Mouse (Mus musculus): ENCODE results near the gene Myo3a. TPM values are rescaled to one million over a fixed set of nuclear protein-coding genes. Genes with fewer than 3 reads are reported as not detected.
"Not testable (repeated sequence)": the region's sequence is repeated elsewhere in the genome, so short reads cannot be mapped to it uniquely, and the experiment has no call there.

The Myo3a gene
- total RNA-seq (2021): not detected
- long read RNA-seq, experiment 1: 0 reads
- long read RNA-seq, experiment 2, partial matches to known transcripts: 0 of 1 reads
- long read RNA-seq, experiment 2, other reads (novel, unspliced or antisense): 1 of 1 reads

- intact Hi-C loops (cut with DNase I): no loop called here
- DNase-seq: no peak
Observed at GRCm38 (mm10) chr2:22227308-22227707, at the start of gene Myo3a. Gene Myo3a, plus strand, starts transcription at chr2:22227503.

- intact Hi-C loops (cut with DNase I): no loop called here
- no peak for DNase-seq
Observed at GRCm38 (mm10) chr2:22250462-22250861, 23.2 kb downstream of the Myo3a start.

- no peak for DNase-seq
- intact Hi-C loops (cut with DNase I): no loop called here
Observed at GRCm38 (mm10) chr2:22251045-22251444, 23.7 kb downstream of the Myo3a start.

- intact Hi-C loops (cut with DNase I): no loop called here
- no peak for DNase-seq
Observed at GRCm38 (mm10) chr2:22255600-22255999, 28.3 kb downstream of the Myo3a start.

- intact Hi-C loops (cut with DNase I): no loop called here
- DNase-seq: no peak
Observed at GRCm38 (mm10) chr2:22271555-22271954, 44.3 kb downstream of the Myo3a start.

- intact Hi-C loops (cut with DNase I): no loop called here
Observed at GRCm38 (mm10) chr2:22285366-22285765, 58.1 kb downstream of the Myo3a start.

GRCm38 (mm10) chr2:22285777-22286176 is 58.5 kb downstream of the Myo3a start:
- intact Hi-C loops (cut with DNase I): no loop called here
- DNase-seq: no peak

More at GRCm38 (mm10) chr2:22285366-22285765, 58.1 kb downstream of the Myo3a start:
- no peak for DNase-seq

GRCm38 (mm10) chr2:22293579-22294446 is 66.5 kb downstream of the Myo3a start:
- intact Hi-C loops (cut with DNase I): no loop called here
- no peak for DNase-seq

GRCm38 (mm10) chr2:22294447-22294738 is 67.1 kb downstream of the Myo3a start:
- intact Hi-C loops (cut with DNase I): no loop called here
- no peak for DNase-seq

GRCm38 (mm10) chr2:22297913-22298312 is 70.6 kb downstream of the Myo3a start:
- intact Hi-C loops (cut with DNase I): no loop called here

GRCm38 (mm10) chr2:22338269-22338857 is 111.1 kb downstream of the Myo3a start:
- DNase-seq: no peak
- intact Hi-C loops (cut with DNase I): no loop called here

More at GRCm38 (mm10) chr2:22297913-22298312, 70.6 kb downstream of the Myo3a start:
- DNase-seq: no peak

- DNase-seq; intact Hi-C loops (cut with DNase I): not testable (repeated sequence)
Observed at GRCm38 (mm10) chr2:22410511-22410910, 183.2 kb downstream of the Myo3a start.

GRCm38 (mm10) chr2:22548421-22548820 is 321.1 kb downstream of the Myo3a start:
- DNase-seq: no peak
- intact Hi-C loops (cut with DNase I): no loop called here

GRCm38 (mm10) chr2:22587469-22588169 is 360.3 kb downstream of the Myo3a start:
- DNase-seq; intact Hi-C loops (cut with DNase I): not testable (repeated sequence)

- DNase-seq; intact Hi-C loops (cut with DNase I): not testable (repeated sequence)
Observed at GRCm38 (mm10) chr2:22588170-22588541, 360.9 kb downstream of the Myo3a start.

- intact Hi-C loops (cut with DNase I); DNase-seq: not testable (repeated sequence)
Observed at GRCm38 (mm10) chr2:22588673-22589381, 361.5 kb downstream of the Myo3a start.

- intact Hi-C loops (cut with DNase I); DNase-seq: not testable (repeated sequence)
Observed at GRCm38 (mm10) chr2:22589382-22590205, 362.3 kb downstream of the Myo3a start.

GRCm38 (mm10) chr2:22590206-22590490 is 362.8 kb downstream of the Myo3a start:
- intact Hi-C loops (cut with DNase I): no loop called here

GRCm38 (mm10) chr2:22617951-22618350 is 390.6 kb downstream of the Myo3a start:
- no peak for DNase-seq
- intact Hi-C loops (cut with DNase I): no loop called here

More at GRCm38 (mm10) chr2:22590206-22590490, 362.8 kb downstream of the Myo3a start:
- DNase-seq: no peak

- intact Hi-C loops (cut with DNase I): no loop called here
- no peak for DNase-seq
Observed at GRCm38 (mm10) chr2:22619416-22619815, 392.1 kb downstream of the Myo3a start.
